Mouse (Mus musculus) thymus, adult 2 months (tissue): ENCODE data around the gene B230217C12Rik. TPM values are rescaled to one million over a fixed set of nuclear protein-coding genes. Genes with fewer than 3 reads are reported as not detected.
"Not testable (repeated sequence)": the region's sequence is repeated elsewhere in the genome, so short reads cannot be mapped to it uniquely, and the experiment has no call there.

Source experiments
- DNase-seq: peaks from one replicate; pipeline ENCODE4 v3.0.0; 2021
- H3K27ac ChIP-seq: fragments of 200-500 bp; 2 replicates; pipeline ENCODE4 v1.5.1; 2012; ENCODE audit warnings: low read length, control low read depth; ENCODE audit not compliant: control insufficient read depth, insufficient read depth
- H3K27me3 ChIP-seq: fragments of 200-500 bp; 2 replicates; pipeline ENCODE4 v1.6.1; 2012; ENCODE audit warnings: mild to moderate bottlenecking, low read length, moderate library complexity, mixed read lengths; ENCODE audit not compliant: control insufficient read depth, insufficient read depth
- H3K36me3 ChIP-seq: fragments of 200-500 bp; 2 replicates; pipeline ENCODE4 v1.6.1; 2012; ENCODE audit warnings: mild to moderate bottlenecking, low read length, moderate library complexity; ENCODE audit not compliant: control insufficient read depth, insufficient read depth
- H3K4me1 ChIP-seq: fragments of 200-500 bp; replicated peaks from 2 replicates; pipeline ENCODE4 v1.6.1; 2012; ENCODE audit warnings: low read length; ENCODE audit not compliant: control insufficient read depth, insufficient read depth
- H3K4me3 ChIP-seq: fragments of 200-500 bp; 2 replicates; pipeline ENCODE4 v1.5.1; 2012; ENCODE audit warnings: mild to moderate bottlenecking, low read length, control low read depth, moderate library complexity; ENCODE audit not compliant: control insufficient read depth, insufficient read depth
- CTCF ChIP-seq: fragments of 200-500 bp; IDR thresholded peaks from 2 replicates; pipeline ENCODE4 v1.5.1; 2012; ENCODE audit warnings: mild to moderate bottlenecking, control low read depth, low read length, moderate library complexity, borderline replicate concordance; ENCODE audit not compliant: control insufficient read depth, poor library complexity, insufficient read depth; ENCODE audit errors: extremely low read depth
- POLR2A ChIP-seq: fragments of 200-500 bp; IDR thresholded peaks from 2 replicates; pipeline ENCODE4 v1.6.1; 2012; ENCODE audit warnings: mild to moderate bottlenecking, low read length, control low read depth, moderate library complexity; ENCODE audit not compliant: control insufficient read depth, poor library complexity, insufficient read depth; ENCODE audit errors: extremely low read depth
- WGBS: fragments of 180-500 bp; shearing (Covaris S2); methylation state at CpG from one replicate; pipeline ENCODE4 v1.1.7; 2018; 5-methylcytosine and 5-hydroxymethylcytosine counted together
- polyA plus RNA-seq: library from polyadenylated mRNA; depleted of rRNA; stranded (reverse); fragments of >200 nt; gene quantifications from 2 replicates; pipeline ENCODE4 v1.2.3, GENCODE M21; 2012

B230217C12Rik gene
- polyA plus RNA-seq, 1 experiment, result 6.2 TPM

GRCm38 (mm10) chr11:97862148-97862547 lies 21.6 kb downstream of the B230217C12Rik start:
- TF ChIP-seq CTCF, result no peak
- TF ChIP-seq POLR2A, result no peak
- Histone ChIP-seq H3K36me3 (no peaks in the 10 kb centered on the region), H3K27ac (no peak overlapping the region), H3K27me3 (no peaks in the 10 kb centered on the region), H3K4me1 (no peaks in the 10 kb centered on the region), H3K4me3 (no peak overlapping the region)
- DNase-seq, result no peak
- WGBS, result 91% methylated on average over 2 of the region's 2 CpGs

- Histone ChIP-seq H3K4me3 (no peak overlapping the region), H3K4me1 (no peaks in the 10 kb centered on the region), H3K27ac (no peak overlapping the region), H3K36me3 (no peaks in the 10 kb centered on the region), H3K27me3 (no peaks in the 10 kb centered on the region)
- no peak for DNase-seq
- WGBS, result 96% methylated on average over 5 of the region's 5 CpGs
- TF ChIP-seq CTCF (no peak), POLR2A (no peak)
Measured at GRCm38 (mm10) chr11:97865421-97865820, 24.8 kb downstream of the B230217C12Rik start.

- H3K4me3 ChIP-seq, result no peak overlapping the region
- no peaks in the 10 kb centered on the region for H3K36me3 ChIP-seq
- no peaks in the 10 kb centered on the region for H3K27me3 ChIP-seq
- no peak overlapping the region for H3K27ac ChIP-seq
- 95% methylated on average over 3 of the region's 3 CpGs for WGBS
- TF ChIP-seq CTCF (no peak), POLR2A (no peak)
- no peak for DNase-seq
- no peaks in the 10 kb centered on the region for H3K4me1 ChIP-seq
Measured at GRCm38 (mm10) chr11:97866091-97866888, 25.7 kb downstream of the B230217C12Rik start.

GRCm38 (mm10) chr11:97867591-97867990 lies 27.0 kb downstream of the B230217C12Rik start:
- DNase-seq, result no peak
- H3K27ac ChIP-seq, result no peak overlapping the region
- WGBS, result 95% methylated on average over 3 of the region's 3 CpGs
- no peaks in the 10 kb centered on the region for H3K4me1 ChIP-seq
- TF ChIP-seq POLR2A (no peak), CTCF (no peak)
- no peak overlapping the region for H3K4me3 ChIP-seq
- no peaks in the 10 kb centered on the region for H3K27me3 ChIP-seq
- H3K36me3 ChIP-seq, result no peaks in the 10 kb centered on the region

- H3K36me3 ChIP-seq, H3K4me3 ChIP-seq, DNase-seq, H3K27ac ChIP-seq, H3K4me1 ChIP-seq, H3K27me3 ChIP-seq: not testable (repeated sequence)
- WGBS, result 81% methylated on average over 5 of the region's 5 CpGs
Measured at GRCm38 (mm10) chr11:97872378-97872777, 31.8 kb downstream of the B230217C12Rik start.

- TF ChIP-seq CTCF (no peak), POLR2A (no peak)
- Histone ChIP-seq H3K36me3 (no peaks in the 10 kb centered on the region), H3K4me1 (no peaks in the 10 kb centered on the region), H3K27ac (no peak overlapping the region), H3K4me3 (no peak overlapping the region), H3K27me3 (no peaks in the 10 kb centered on the region)
- 85% methylated on average over 1 of the region's 1 CpGs for WGBS
- DNase-seq, result no peak
Measured at GRCm38 (mm10) chr11:97874396-97874795, 33.8 kb downstream of the B230217C12Rik start.

- 91% methylated on average over 2 of the region's 2 CpGs for WGBS
- H3K27ac ChIP-seq, result no peak overlapping the region
- TF ChIP-seq CTCF, result no peak
- no peak for TF ChIP-seq POLR2A
- no peak overlapping the region for H3K4me3 ChIP-seq
- no peaks in the 10 kb centered on the region for H3K27me3 ChIP-seq
- H3K36me3 ChIP-seq, result no peaks in the 10 kb centered on the region
- H3K4me1 ChIP-seq, result no peaks in the 10 kb centered on the region
- no peak for DNase-seq
Measured at GRCm38 (mm10) chr11:97877341-97877740, 36.8 kb downstream of the B230217C12Rik start.
